Comparison of ENCODE assay signal across 18 mouse cellular contexts in genomic region chr11:20334301-20334700, GRCm38 (mm10). TPM values are rescaled to one million over a fixed set of nuclear protein-coding genes. Genes with fewer than 3 reads are reported as not detected.
DNase-seq lines count a peak whose midpoint lies in the region; ATAC-seq lines count a peak whose summit lies in the region.
"Had no signal": no experiment of that assay in that cellular context is flagged by ENCODE, and none has a peak within 500 bp of the region (broad histone marks: within the 10 kb centered on the region; RNA-seq: fewer than 3 reads in every experiment).

No protein-coding gene starts in this region.

- WGBS in hindbrain, embryonic 15.5 days = 18% methylated on average over 1 of the region's 1 CpGs
- 17% methylated on average over 1 of the region's 1 CpGs for WGBS in hindbrain, embryonic 12.5 days
- 3% methylated on average over 1 of the region's 1 CpGs for WGBS in midbrain, embryonic 16.5 days
- WGBS in midbrain, embryonic 11.5 days = 11% methylated on average over 1 of the region's 1 CpGs
- WGBS in neural tube, embryonic 15.5 days = 8% methylated on average over 1 of the region's 1 CpGs

- H3K36me3 ChIP-seq in hindbrain, embryonic 15.5 days = no peaks in the 10 kb centered on the region
- H3K36me3 ChIP-seq in hindbrain, embryonic 12.5 days = no peaks in the 10 kb centered on the region
- H3K36me3 ChIP-seq in midbrain, embryonic 16.5 days (ENCODE audit: control insufficient read depth, insufficient read depth, low read length) = no peaks in the 10 kb centered on the region
- no peaks in the 10 kb centered on the region for H3K36me3 ChIP-seq in midbrain, embryonic 11.5 days (ENCODE audit: control insufficient read depth, insufficient read depth, low read length)
- H3K36me3 ChIP-seq in neural tube, embryonic 15.5 days = no peaks in the 10 kb centered on the region
- H3K36me3 ChIP-seq: embryonic facial prominence, embryonic 15.5 days had no signal

- no peak for DNase-seq in midbrain, embryonic 11.5 days (ENCODE audit: low spot score, missing footprints)
- peak; percentile 52 for DNase-seq in WW6 (ENCODE audit: low read depth, low spot score)
- DNase-seq in spleen, postnatal 14 days (ENCODE audit: low spot score in 2 of 2) = no peak
- DNase-seq: cerebellum, adult 18-20 months; cerebellum, postnatal 36 days; gastrocnemius, postnatal 14 days; lung, adult 18-20 months; retina, postnatal 1 day; right cerebral cortex, postnatal 4 days; thymus, postnatal 25 days had no signal

- H3K4me1 ChIP-seq in hindbrain, embryonic 15.5 days (replicated peaks) = peaks cover 30% of the 10 kb centered on the region
- peaks cover 25% of the 10 kb centered on the region for H3K4me1 ChIP-seq in hindbrain, embryonic 12.5 days
- peaks cover 19% of the 10 kb centered on the region for H3K4me1 ChIP-seq in midbrain, embryonic 16.5 days (ENCODE audit: control insufficient read depth, insufficient read depth, low read length)
- peaks cover 9% of the 10 kb centered on the region; the same call in 1 of the 2 replicates for H3K4me1 ChIP-seq in midbrain, embryonic 11.5 days (ENCODE audit: control insufficient read depth, insufficient read depth, low read length)
- peaks cover 34% of the 10 kb centered on the region for H3K4me1 ChIP-seq in neural tube, embryonic 15.5 days

- no peak overlapping the region for H3K9ac ChIP-seq in hindbrain, embryonic 15.5 days
- H3K9ac ChIP-seq in hindbrain, embryonic 12.5 days = no peak overlapping the region
- no peak overlapping the region for H3K9ac ChIP-seq in midbrain, embryonic 16.5 days (ENCODE audit: low read depth, low read length)
- no peak overlapping the region for H3K9ac ChIP-seq in midbrain, embryonic 11.5 days (ENCODE audit: low read length)
- H3K9ac ChIP-seq in neural tube, embryonic 15.5 days (replicated peaks) = no peak overlapping the region
- H3K9ac ChIP-seq: embryonic facial prominence, embryonic 15.5 days had no signal

- ATAC-seq in hindbrain, embryonic 15.5 days (ENCODE audit: low FRiP score, low read depth) = no peak
- ATAC-seq in hindbrain, embryonic 12.5 days (ENCODE audit: low FRiP score) = no peak
- ATAC-seq in midbrain, embryonic 16.5 days = no peak
- ATAC-seq in midbrain, embryonic 11.5 days (ENCODE audit: low FRiP score) = no peak
- no peak for ATAC-seq in neural tube, embryonic 15.5 days (ENCODE audit: low FRiP score)
- ATAC-seq: intestine, postnatal 0 days had no signal

- no peak overlapping the region for H3K4me2 ChIP-seq in hindbrain, embryonic 15.5 days
- H3K4me2 ChIP-seq in hindbrain, embryonic 12.5 days (replicated peaks) = no peak overlapping the region
- H3K4me2 ChIP-seq in midbrain, embryonic 16.5 days (ENCODE audit: low read length) = no peak overlapping the region
- H3K4me2 ChIP-seq in midbrain, embryonic 11.5 days = no peak overlapping the region
- no peak overlapping the region for H3K4me2 ChIP-seq in neural tube, embryonic 15.5 days

- no peaks in the 10 kb centered on the region for H3K9me3 ChIP-seq in hindbrain, embryonic 15.5 days
- no peaks in the 10 kb centered on the region for H3K9me3 ChIP-seq in hindbrain, embryonic 12.5 days (replicated peaks)
- H3K9me3 ChIP-seq in midbrain, embryonic 16.5 days (replicated peaks; ENCODE audit: control insufficient read depth, low read length, poor library complexity, severe bottlenecking) = no peaks in the 10 kb centered on the region
- no peaks in the 10 kb centered on the region for H3K9me3 ChIP-seq in midbrain, embryonic 11.5 days (ENCODE audit: control insufficient read depth, low read length)
- H3K9me3 ChIP-seq in neural tube, embryonic 15.5 days (replicated peaks) = no peaks in the 10 kb centered on the region
- H3K9me3 ChIP-seq: embryonic facial prominence, embryonic 15.5 days; G1E; megakaryocyte, embryonic 14.5 days had no signal

- H3K27ac ChIP-seq in hindbrain, embryonic 15.5 days (replicated peaks) = peak overlapping the region; percentile 96
- no peak overlapping the region for H3K27ac ChIP-seq in hindbrain, embryonic 12.5 days
- peak overlapping the region; percentile 99; the same call in 1 of the 2 replicates for H3K27ac ChIP-seq in midbrain, embryonic 16.5 days (ENCODE audit: low read length)
- no peak overlapping the region for H3K27ac ChIP-seq in midbrain, embryonic 11.5 days (ENCODE audit: low read depth, low read length)
- peak overlapping the region; percentile 97 for H3K27ac ChIP-seq in neural tube, embryonic 15.5 days (replicated peaks)

- H3K27me3 ChIP-seq in hindbrain, embryonic 15.5 days = no peaks in the 10 kb centered on the region
- H3K27me3 ChIP-seq in hindbrain, embryonic 12.5 days = no peaks in the 10 kb centered on the region
- no peaks in the 10 kb centered on the region for H3K27me3 ChIP-seq in midbrain, embryonic 16.5 days (ENCODE audit: control insufficient read depth, insufficient read depth, low read depth, low read length)
- H3K27me3 ChIP-seq in midbrain, embryonic 11.5 days (ENCODE audit: control insufficient read depth, insufficient read depth, low read length) = no peaks in the 10 kb centered on the region
- no peaks in the 10 kb centered on the region for H3K27me3 ChIP-seq in neural tube, embryonic 15.5 days (replicated peaks)
- H3K27me3 ChIP-seq: embryonic facial prominence, embryonic 15.5 days; megakaryocyte, embryonic 14.5 days had no signal

- H3K4me3 ChIP-seq in hindbrain, embryonic 15.5 days = no peak overlapping the region
- H3K4me3 ChIP-seq in hindbrain, embryonic 12.5 days = no peak overlapping the region
- no peak overlapping the region for H3K4me3 ChIP-seq in midbrain, embryonic 16.5 days (ENCODE audit: low read depth, low read length)
- H3K4me3 ChIP-seq in midbrain, embryonic 11.5 days (ENCODE audit: low read depth, low read length) = no peak overlapping the region
- H3K4me3 ChIP-seq in neural tube, embryonic 15.5 days (replicated peaks) = no peak overlapping the region

RNA-seq across cellular contexts. Expression of gene Slc1a4, which starts 1.8 kb away (rescaled TPM):
- polyA plus RNA-seq in hindbrain, embryonic 15.5 days (2015; fragmentation: Nextera tagmentation; extraction: Ambion mirVana) = 65.5 and 65.6 TPM in 2 replicates
- polyA plus RNA-seq in hindbrain, embryonic 12.5 days (2016; fragmentation: Nextera tagmentation; extraction: Ambion mirVana) = 25.2 and 26.0 TPM in 2 replicates
- 65.0 and 75.6 TPM in 2 replicates for polyA plus RNA-seq in midbrain, embryonic 16.5 days (2015; fragmentation: Nextera tagmentation; extraction: Ambion mirVana)
- 20.2 and 21.0 TPM in 2 replicates for polyA plus RNA-seq in midbrain, embryonic 11.5 days (2014; fragmentation: Nextera tagmentation; extraction: Ambion mirVana)
- polyA plus RNA-seq in neural tube, embryonic 15.5 days (2015; fragmentation: Nextera tagmentation; extraction: Ambion mirVana) = 56.0 and 61.0 TPM in 2 replicates

Comparison
In these comparisons a context has a peak if more than half of its experiments do, and no peak if none do; other contexts are left out.
1. H3K27ac ChIP-seq: peak in hindbrain, embryonic 15.5 days (single experiment), midbrain, embryonic 16.5 days (single experiment) and neural tube, embryonic 15.5 days (single experiment); none in hindbrain, embryonic 12.5 days (single experiment) and midbrain, embryonic 11.5 days (single experiment).